ENCODE assay signal across 9 mouse cellular contexts in genomic region chr13:32611551-32612295, GRCm38 (mm10).
A peak's percentile ranks its signal among the peaks of the same experiment; 100 is the strongest.
DNase-seq lines count a peak whose midpoint lies in the region; ATAC-seq and TF ChIP-seq lines count a peak whose summit lies in the region.
"Had no signal": no experiment of that assay in that cellular context is flagged by ENCODE, and none has a peak within 500 bp of the region (broad histone marks: within the 10 kb centered on the region; RNA-seq: fewer than 3 reads in every experiment).

No protein-coding gene starts in this region.

- DNase-seq in heart, adult 18-20 months: no peak
- DNase-seq in thymus, adult 2 months: peak; percentile 20
- no peak for DNase-seq in thymus, postnatal 0 days (ENCODE audit: low spot score)
- DNase-seq in kidney, postnatal 4 days: peak; percentile 49 to 70
- DNase-seq in thymus, postnatal 4 days: peak; percentile 21
- DNase-seq in cerebellum, adult 9-11 months: no peak
- DNase-seq in cerebellum, adult 11-12 months: no peak

- TF ChIP-seq CTCF in thymus, adult 2 months (IDR thresholded peaks at IDR 0.05; ENCODE audit: borderline replicate concordance, control insufficient read depth, extremely low read depth, insufficient read depth, low read length, poor library complexity): no peak

- no peak overlapping the region for H3K9ac ChIP-seq in heart, embryonic 13.5 days
- H3K9ac ChIP-seq: heart, embryonic 12.5 days had no signal

- H3K4me3 ChIP-seq in heart, embryonic 13.5 days: no peak overlapping the region
- H3K4me3 ChIP-seq in thymus, adult 2 months (ENCODE audit: control insufficient read depth, insufficient read depth, low read length): no peak overlapping the region
- H3K4me3 ChIP-seq: heart, embryonic 12.5 days had no signal

- no peak overlapping the region for H3K27ac ChIP-seq in heart, embryonic 13.5 days (replicated peaks)
- H3K27ac ChIP-seq in thymus, adult 2 months (ENCODE audit: control insufficient read depth, insufficient read depth, low read length): no peak overlapping the region

- ATAC-seq in heart, embryonic 13.5 days (ENCODE audit: extremely low read depth, insufficient number of reproducible peaks, low FRiP score, low TSS enrichment): no peak

- peaks cover 30% of the 10 kb centered on the region for H3K4me1 ChIP-seq in heart, embryonic 13.5 days
- peaks cover 13% of the 10 kb centered on the region for H3K4me1 ChIP-seq in thymus, adult 2 months (replicated peaks; ENCODE audit: control insufficient read depth, insufficient read depth, low read length)

- no peaks in the 10 kb centered on the region for H3K27me3 ChIP-seq in heart, embryonic 13.5 days (replicated peaks)
- H3K27me3 ChIP-seq in thymus, adult 2 months (ENCODE audit: control insufficient read depth, insufficient read depth, low read length): no peaks in the 10 kb centered on the region
- H3K27me3 ChIP-seq: heart, embryonic 12.5 days had no signal

- H3K36me3 ChIP-seq in heart, embryonic 13.5 days: no peaks in the 10 kb centered on the region
- H3K36me3 ChIP-seq in thymus, adult 2 months (ENCODE audit: control insufficient read depth, insufficient read depth, low read length): no peaks in the 10 kb centered on the region
- H3K36me3 ChIP-seq: heart, embryonic 12.5 days had no signal

- 50% methylated on average over 13 of the region's 13 CpGs for WGBS in heart, embryonic 13.5 days
- 21% methylated on average over 13 of the region's 13 CpGs for WGBS in thymus, adult 2 months

- no peak for TF ChIP-seq POLR2A in thymus, adult 2 months (IDR thresholded peaks at IDR 0.05; ENCODE audit: control insufficient read depth, extremely low read depth, insufficient read depth, low read length, poor library complexity)

- peak overlapping the region; percentile 6; the same call in 1 of the 2 replicates for H3K4me2 ChIP-seq in heart, embryonic 13.5 days
- H3K4me2 ChIP-seq: heart, embryonic 12.5 days had no signal

- H3K9me3 ChIP-seq in heart, embryonic 13.5 days: no peaks in the 10 kb centered on the region
- H3K9me3 ChIP-seq: heart, embryonic 12.5 days had no signal

Comparison
In these comparisons a context has a peak if more than half of its experiments do, and no peak if none do; other contexts are left out.
1. DNase-seq: peak in thymus, adult 2 months (single experiment), kidney, postnatal 4 days (2 of 2) and thymus, postnatal 4 days (single experiment); none in heart, adult 18-20 months (0 of 2), thymus, postnatal 0 days (single experiment), cerebellum, adult 9-11 months (single experiment) and cerebellum, adult 11-12 months (single experiment).